Mouse (Mus musculus): ENCODE data around the gene Arf6. TPM values are rescaled to one million over a fixed set of nuclear protein-coding genes. Genes with fewer than 3 reads are reported as not detected.

Arf6 gene
- polyA plus RNA-seq, 1 experiment from 2014 or later: 28.3 TPM

- no peaks in the 10 kb centered on the region for H3K36me3 ChIP-seq
- H3K4me2 ChIP-seq: no peak overlapping the region
- no peak overlapping the region for H3K27ac ChIP-seq (replicated peaks)
- H3K4me3 ChIP-seq (replicated peaks): no peak overlapping the region
- no peaks in the 10 kb centered on the region for H3K4me1 ChIP-seq
- no peaks in the 10 kb centered on the region for H3K27me3 ChIP-seq (replicated peaks)
- H3K9me3 ChIP-seq (replicated peaks): no peaks in the 10 kb centered on the region
- no peak for ATAC-seq (ENCODE audit: low FRiP score)
- 74% methylated on average over 6 of the region's 6 CpGs for WGBS
- no peak overlapping the region for H3K9ac ChIP-seq (replicated peaks)
Measured at GRCm38 (mm10) chr12:69394456-69394855, 22.5 kb downstream of the Arf6 start.

- ATAC-seq (ENCODE audit: low FRiP score): no peak
- WGBS: 89% methylated on average over 4 of the region's 4 CpGs
- Histone ChIP-seq H3K9me3 (replicated peaks) (no peaks in the 10 kb centered on the region), H3K4me2 (no peak overlapping the region), H3K27me3 (replicated peaks) (no peaks in the 10 kb centered on the region), H3K36me3 (no peaks in the 10 kb centered on the region), H3K4me1 (no peaks in the 10 kb centered on the region), H3K4me3 (replicated peaks) (no peak overlapping the region), H3K27ac (replicated peaks) (no peak overlapping the region), H3K9ac (replicated peaks) (no peak overlapping the region)
Measured at GRCm38 (mm10) chr12:69400367-69400766, 28.4 kb downstream of the Arf6 start.

GRCm38 (mm10) chr12:69400871-69401286, 28.9 kb downstream of the Arf6 start:
- H3K9ac ChIP-seq (replicated peaks): no peak overlapping the region
- WGBS: 23% methylated on average over 2 of the region's 2 CpGs
- no peak overlapping the region for H3K4me2 ChIP-seq
- no peaks in the 10 kb centered on the region for H3K36me3 ChIP-seq
- no peaks in the 10 kb centered on the region for H3K27me3 ChIP-seq (replicated peaks)
- H3K4me3 ChIP-seq (replicated peaks): no peak overlapping the region
- ATAC-seq (ENCODE audit: low FRiP score): no peak
- no peak overlapping the region for H3K27ac ChIP-seq (replicated peaks)
- no peaks in the 10 kb centered on the region for H3K9me3 ChIP-seq (replicated peaks)
- no peaks in the 10 kb centered on the region for H3K4me1 ChIP-seq

DNA sequence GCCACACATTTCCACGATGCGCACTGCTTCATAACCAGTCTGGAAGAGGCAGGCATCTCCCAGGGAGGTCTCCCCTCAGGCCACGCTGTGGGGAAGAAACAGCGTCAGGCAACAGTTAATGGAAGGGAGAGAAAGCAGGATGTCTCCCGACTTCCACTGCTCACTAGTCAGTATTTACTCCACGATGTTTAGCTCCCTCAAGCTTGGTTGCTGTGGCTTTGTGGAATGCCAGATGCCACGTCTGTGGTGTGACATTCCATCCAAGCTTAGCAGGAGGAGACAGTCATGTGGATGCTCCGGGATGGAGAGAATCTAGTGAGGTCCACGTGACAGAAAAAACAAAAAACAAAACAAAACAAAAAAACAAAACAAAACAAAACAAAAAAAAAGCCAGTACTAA, 30.1 kb downstream of the Arf6 start:
- ATAC-seq (ENCODE audit: low FRiP score): no peak
- H3K27ac ChIP-seq (replicated peaks): no peak overlapping the region
- no peaks in the 10 kb centered on the region for H3K9me3 ChIP-seq (replicated peaks)
- no peaks in the 10 kb centered on the region for H3K36me3 ChIP-seq
- H3K4me3 ChIP-seq (replicated peaks): no peak overlapping the region
- no peak overlapping the region for H3K4me2 ChIP-seq
- H3K4me1 ChIP-seq: no peaks in the 10 kb centered on the region
- WGBS: 67% methylated on average over 9 of the region's 9 CpGs
- H3K27me3 ChIP-seq (replicated peaks): no peaks in the 10 kb centered on the region
- no peak overlapping the region for H3K9ac ChIP-seq (replicated peaks)

DNA sequence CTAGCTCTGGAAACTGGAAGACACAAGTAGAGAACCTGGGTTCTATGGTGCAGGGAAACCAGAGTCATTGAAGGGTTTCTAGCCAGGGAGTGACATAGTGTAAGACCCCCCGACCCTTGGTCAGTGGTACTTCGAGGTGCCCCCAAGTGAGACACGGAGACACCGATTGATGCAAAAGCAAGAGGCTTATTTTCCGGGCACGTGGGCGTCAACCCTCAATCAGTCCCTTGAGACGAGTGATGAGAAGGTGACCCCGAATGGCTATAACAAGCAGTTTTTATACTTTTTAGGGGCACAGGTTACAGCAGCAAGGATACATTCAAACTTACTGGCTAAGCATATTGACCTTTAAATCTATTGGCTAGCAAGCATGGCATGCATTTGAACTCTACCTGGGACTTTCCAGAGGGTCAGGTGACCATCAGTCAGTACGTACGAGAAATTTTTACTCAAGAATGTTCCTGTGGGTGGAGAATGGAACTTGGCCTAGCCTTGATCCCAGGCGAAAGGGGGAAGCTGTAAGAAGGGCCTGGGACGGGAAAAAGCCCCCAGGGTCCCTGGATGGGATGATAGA, 30.7 kb downstream of the Arf6 start:
- 94% methylated on average over 13 of the region's 13 CpGs for WGBS
- no peak for ATAC-seq (ENCODE audit: low FRiP score)
- Histone ChIP-seq H3K9me3 (replicated peaks) (no peaks in the 10 kb centered on the region), H3K4me1 (no peaks in the 10 kb centered on the region), H3K36me3 (no peaks in the 10 kb centered on the region), H3K9ac (replicated peaks) (no peak overlapping the region), H3K27ac (replicated peaks) (no peak overlapping the region), H3K27me3 (replicated peaks) (no peaks in the 10 kb centered on the region), H3K4me2 (no peak overlapping the region), H3K4me3 (replicated peaks) (no peak overlapping the region)

DNA sequence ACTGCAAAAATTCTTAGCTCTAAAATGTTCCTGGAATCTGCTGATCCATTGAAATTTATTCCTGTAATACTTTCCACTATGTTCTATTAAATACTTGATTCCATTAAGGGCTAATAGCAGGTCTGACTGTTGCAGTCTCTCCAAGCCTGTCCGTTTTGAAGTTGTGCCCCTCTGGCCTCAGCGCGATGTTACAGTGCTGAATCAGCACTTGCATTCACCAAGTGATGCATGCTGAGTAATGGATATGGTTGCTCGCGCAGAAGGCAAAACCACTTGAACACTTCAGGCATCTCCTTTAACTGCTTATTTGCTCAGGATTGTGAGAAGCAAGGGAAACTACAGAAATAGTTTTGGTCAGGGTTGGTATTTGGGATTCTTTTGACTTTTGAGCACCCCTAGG, 38.8 kb downstream of the Arf6 start:
- no peak for ATAC-seq (ENCODE audit: low FRiP score)
- no peaks in the 10 kb centered on the region for H3K27me3 ChIP-seq (replicated peaks)
- H3K9ac ChIP-seq (replicated peaks): no peak overlapping the region
- H3K4me1 ChIP-seq: no peaks in the 10 kb centered on the region
- no peak overlapping the region for H3K4me2 ChIP-seq
- H3K4me3 ChIP-seq (replicated peaks): no peak overlapping the region
- no peak overlapping the region for H3K27ac ChIP-seq (replicated peaks)
- no peaks in the 10 kb centered on the region for H3K36me3 ChIP-seq
- 64% methylated on average over 5 of the region's 5 CpGs for WGBS
- H3K9me3 ChIP-seq (replicated peaks): no peaks in the 10 kb centered on the region

- Histone ChIP-seq H3K27ac (replicated peaks) (no peak overlapping the region), H3K36me3 (no peaks in the 10 kb centered on the region), H3K4me3 (replicated peaks) (no peak overlapping the region), H3K9ac (replicated peaks) (no peak overlapping the region), H3K4me2 (no peak overlapping the region), H3K4me1 (no peaks in the 10 kb centered on the region), H3K27me3 (replicated peaks) (no peaks in the 10 kb centered on the region), H3K9me3 (replicated peaks) (no peaks in the 10 kb centered on the region)
- 46% methylated on average over 4 of the region's 4 CpGs for WGBS
- no peak for ATAC-seq (ENCODE audit: low FRiP score)
Measured at GRCm38 (mm10) chr12:69411936-69412335, 40.0 kb downstream of the Arf6 start.

- Histone ChIP-seq H3K27ac (replicated peaks) (no peak overlapping the region), H3K4me3 (replicated peaks) (no peak overlapping the region), H3K9me3 (replicated peaks) (no peaks in the 10 kb centered on the region), H3K9ac (replicated peaks) (no peak overlapping the region), H3K36me3 (no peaks in the 10 kb centered on the region), H3K27me3 (replicated peaks) (no peaks in the 10 kb centered on the region), H3K4me1 (no peaks in the 10 kb centered on the region), H3K4me2 (no peak overlapping the region)
- ATAC-seq (ENCODE audit: low FRiP score): no peak
- 73% methylated on average over 3 of the region's 3 CpGs for WGBS
Measured at GRCm38 (mm10) chr12:69413303-69413702, 41.4 kb downstream of the Arf6 start.

DNA sequence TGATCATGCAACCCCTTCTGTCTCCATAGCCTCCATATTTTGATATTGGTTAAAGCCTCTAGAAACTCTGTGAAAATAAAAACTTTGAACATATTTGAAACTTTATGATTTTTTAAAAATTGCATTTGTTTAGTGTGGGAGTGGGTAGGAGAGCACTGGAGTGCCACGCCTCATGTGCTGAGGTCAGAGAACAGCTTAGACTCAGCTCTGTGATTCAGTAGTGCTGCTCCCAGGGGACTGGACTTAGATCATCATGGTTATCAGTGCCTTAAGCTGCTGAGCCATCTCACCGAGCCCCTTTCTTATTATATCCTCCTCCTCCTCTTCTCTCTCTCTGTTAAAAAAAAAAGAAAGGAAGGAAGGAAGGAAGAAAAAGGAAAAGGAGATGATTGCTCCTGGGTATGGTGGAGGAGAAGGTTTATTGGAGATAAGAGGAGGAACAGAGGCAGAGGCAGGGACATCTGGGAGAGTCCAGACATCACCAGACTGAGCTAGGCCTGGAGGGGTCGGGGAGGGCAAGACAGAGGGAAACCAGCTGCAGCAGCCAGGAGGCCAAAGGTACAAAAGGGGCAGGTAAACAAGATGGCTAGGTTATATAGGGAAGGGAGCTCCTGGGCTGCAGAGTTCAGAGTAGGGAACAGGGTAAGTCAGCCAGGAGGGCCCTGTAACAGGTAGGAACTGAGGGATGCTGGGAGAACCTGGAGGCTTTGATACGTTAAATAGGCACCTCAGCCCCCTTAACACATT, 43.0 kb downstream of the Arf6 start:
- ATAC-seq (ENCODE audit: low FRiP score): no peak
- Histone ChIP-seq H3K9me3 (replicated peaks) (no peaks in the 10 kb centered on the region), H3K36me3 (no peaks in the 10 kb centered on the region), H3K27me3 (replicated peaks) (no peaks in the 10 kb centered on the region), H3K27ac (replicated peaks) (no peak overlapping the region), H3K4me3 (replicated peaks) (no peak overlapping the region), H3K4me2 (no peak overlapping the region), H3K4me1 (no peaks in the 10 kb centered on the region), H3K9ac (replicated peaks) (no peak overlapping the region)
- 83% methylated on average over 4 of the region's 4 CpGs for WGBS

- Histone ChIP-seq H3K36me3 (no peaks in the 10 kb centered on the region), H3K4me1 (no peaks in the 10 kb centered on the region), H3K4me2 (no peak overlapping the region), H3K27ac (replicated peaks) (no peak overlapping the region), H3K4me3 (replicated peaks) (no peak overlapping the region), H3K27me3 (replicated peaks) (no peaks in the 10 kb centered on the region), H3K9me3 (replicated peaks) (no peaks in the 10 kb centered on the region), H3K9ac (replicated peaks) (no peak overlapping the region)
- 73% methylated on average over 7 of the region's 7 CpGs for WGBS
- no peak for ATAC-seq (ENCODE audit: low FRiP score)
Measured at GRCm38 (mm10) chr12:69416793-69417192, 44.8 kb downstream of the Arf6 start.

GRCm38 (mm10) chr12:69417701-69418291, 45.8 kb downstream of the Arf6 start:
- H3K9me3 ChIP-seq (replicated peaks): no peaks in the 10 kb centered on the region
- ATAC-seq (ENCODE audit: low FRiP score): no peak
- H3K4me1 ChIP-seq: no peaks in the 10 kb centered on the region
- no peaks in the 10 kb centered on the region for H3K36me3 ChIP-seq
- WGBS: 67% methylated on average over 9 of the region's 9 CpGs
- H3K4me3 ChIP-seq (replicated peaks): no peak overlapping the region
- no peaks in the 10 kb centered on the region for H3K27me3 ChIP-seq (replicated peaks)
- H3K4me2 ChIP-seq: no peak overlapping the region
- no peak overlapping the region for H3K9ac ChIP-seq (replicated peaks)
- H3K27ac ChIP-seq (replicated peaks): no peak overlapping the region

GRCm38 (mm10) chr12:69418606-69419005, 46.7 kb downstream of the Arf6 start:
- H3K4me3 ChIP-seq (replicated peaks): no peak overlapping the region
- H3K9ac ChIP-seq (replicated peaks): no peak overlapping the region
- no peaks in the 10 kb centered on the region for H3K9me3 ChIP-seq (replicated peaks)
- no peak overlapping the region for H3K4me2 ChIP-seq
- WGBS: 86% methylated on average over 13 of the region's 13 CpGs
- no peaks in the 10 kb centered on the region for H3K36me3 ChIP-seq
- no peak for ATAC-seq (ENCODE audit: low FRiP score)
- H3K27ac ChIP-seq (replicated peaks): no peak overlapping the region
- H3K27me3 ChIP-seq (replicated peaks): no peaks in the 10 kb centered on the region
- H3K4me1 ChIP-seq: no peaks in the 10 kb centered on the region
